Mouse (Mus musculus) bone marrow, adult 2 months (tissue): ENCODE data around the gene Mpv17l2.

Experiments used
- CTCF ChIP-seq: fragments of 200-500 bp; IDR thresholded peaks from 2 replicates; pipeline ENCODE4 v1.5.1; 2011; ENCODE audit warnings: low read length, control low read depth; ENCODE audit not compliant: control insufficient read depth, insufficient read depth
- POLR2A ChIP-seq: fragments of 200-500 bp; IDR thresholded peaks from 2 replicates; pipeline ENCODE4 v1.6.1; 2011; ENCODE audit warnings: low read depth, mild to moderate bottlenecking, control low read depth, low read length, borderline replicate concordance; ENCODE audit not compliant: control insufficient read depth

GRCm38 (mm10) chr8:70802786-70803510 lies 42.2 kb upstream of the Mpv17l2 start:
- TF ChIP-seq CTCF (no peak), POLR2A (no peak)
